Mouse (Mus musculus): ENCODE data around the gene Tmem199. TPM values are rescaled to one million over a fixed set of nuclear protein-coding genes. Genes with fewer than 3 reads are reported as not detected.

Tmem199 gene
- polyA plus RNA-seq, 1 experiment: 35.0 TPM

DNA sequence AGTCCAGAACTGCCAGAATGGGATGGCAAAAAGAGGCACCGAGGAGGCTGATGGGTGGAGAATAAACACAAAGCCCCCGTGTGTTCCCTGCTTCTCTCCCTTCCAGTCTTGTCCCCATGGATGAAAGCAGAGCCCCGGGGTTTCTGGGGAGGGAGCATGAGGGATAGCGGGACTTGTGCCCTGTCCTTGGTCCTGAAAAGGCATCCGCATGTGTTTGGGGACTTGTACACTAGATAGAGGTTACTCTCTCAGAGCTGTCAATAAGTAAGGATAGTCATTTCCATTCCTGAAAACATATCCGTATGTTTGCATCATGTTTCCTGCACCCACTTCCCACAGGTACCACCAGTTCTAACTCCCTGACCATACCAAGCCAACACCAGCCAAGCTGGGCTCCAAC is 16.1 kb downstream of the Tmem199 start:
- Histone ChIP-seq H3K27me3 (ENCODE audit: control insufficient read depth, insufficient read depth, insufficient read length) (peaks cover 25% of the 10 kb centered on the region), H3K79me2 (ENCODE audit: control insufficient read depth, insufficient read depth) (no peaks in the 10 kb centered on the region), H3K4me2 (ENCODE audit: low read depth) (no peak overlapping the region), H3ac (ENCODE audit: control insufficient read depth, insufficient read length) (no peak overlapping the region), H3K4me3 (no peak overlapping the region), H3K36me3 (ENCODE audit: control insufficient read depth, insufficient read depth) (no peaks in the 10 kb centered on the region)
- no peak for TF ChIP-seq POLR2A (IDR thresholded peaks at IDR 0.05; ENCODE audit: insufficient read length, low read depth)
- peak; percentile 89 for TF ChIP-seq REST (IDR thresholded peaks at IDR 0.05; ENCODE audit: insufficient read depth, insufficient read length)
- TF ChIP-seq MYOG (IDR thresholded peaks at IDR 0.05; ENCODE audit: control insufficient read depth in 1 of 3, insufficient read depth in 1 of 3, insufficient read length in 2 of 3, low read depth in 2 of 3): no peak

DNA sequence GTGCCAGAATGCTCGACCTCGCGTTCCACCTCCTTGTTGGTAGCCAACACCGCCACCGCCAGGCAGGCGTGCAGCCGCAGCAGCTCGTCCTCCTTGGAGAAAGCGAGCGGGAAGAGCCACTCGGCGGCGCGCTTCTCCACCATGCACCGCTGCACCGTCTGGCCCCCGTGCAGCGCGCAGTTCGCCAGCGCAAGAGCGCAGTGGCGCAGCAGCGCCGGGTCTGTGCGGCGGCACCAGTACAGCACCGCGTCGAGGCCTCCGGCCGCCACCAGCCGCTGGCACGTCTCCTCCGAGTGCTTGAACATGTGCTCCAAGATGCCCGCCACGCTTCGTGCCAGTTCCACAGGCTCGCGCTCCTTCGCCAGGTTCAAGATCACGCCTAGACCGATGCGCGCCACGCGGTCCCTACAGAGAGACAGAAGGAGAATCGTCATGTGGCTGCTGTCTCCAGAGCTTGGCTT is 21.2 kb downstream of the Tmem199 start:
- no peaks in the 10 kb centered on the region for H3K79me2 ChIP-seq (ENCODE audit: control insufficient read depth, insufficient read depth)
- no peak for TF ChIP-seq TCF3 (IDR thresholded peaks at IDR 0.05; ENCODE audit: insufficient read length, low read depth)
- peak in 1 of 3 experiments; percentile 4 for TF ChIP-seq MYOG (IDR thresholded peaks at IDR 0.05; ENCODE audit: control insufficient read depth in 1 of 3, insufficient read depth in 1 of 3, insufficient read length in 2 of 3, low read depth in 2 of 3)
- H3K36me3 ChIP-seq (ENCODE audit: control insufficient read depth, insufficient read depth): no peaks in the 10 kb centered on the region
- H3K27me3 ChIP-seq (ENCODE audit: control insufficient read depth, insufficient read depth, insufficient read length): peaks cover 34% of the 10 kb centered on the region
- no peak overlapping the region for H3K4me3 ChIP-seq
- peak overlapping the region; percentile 52 for H3K4me2 ChIP-seq (ENCODE audit: low read depth)
- H3ac ChIP-seq (ENCODE audit: control insufficient read depth, insufficient read length): no peak overlapping the region

DNA sequence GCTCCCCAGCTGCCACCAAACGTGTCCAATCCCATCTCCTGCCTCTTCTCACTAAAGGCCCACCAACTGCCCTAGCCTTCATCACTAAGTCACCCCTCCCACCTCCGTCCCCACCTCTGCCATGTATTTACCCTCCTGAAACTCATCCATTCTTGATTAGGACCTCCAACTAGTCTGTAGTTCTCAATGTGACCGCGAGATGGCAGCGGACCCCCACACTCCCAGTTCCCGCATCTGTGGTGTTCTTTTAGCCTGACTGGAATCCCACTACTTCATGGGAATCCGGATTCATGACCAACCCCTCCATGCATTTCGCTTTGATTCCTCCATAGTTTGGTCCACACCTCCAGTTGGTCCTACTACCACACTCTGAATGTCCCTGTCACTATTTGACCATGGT is 23.8 kb downstream of the Tmem199 start:
- Histone ChIP-seq H3K79me2 (ENCODE audit: control insufficient read depth, insufficient read depth) (no peaks in the 10 kb centered on the region), H3K36me3 (ENCODE audit: control insufficient read depth, insufficient read depth) (no peaks in the 10 kb centered on the region), H3ac (ENCODE audit: control insufficient read depth, insufficient read length) (no peak overlapping the region), H3K27me3 (ENCODE audit: control insufficient read depth, insufficient read depth, insufficient read length) (peaks cover 34% of the 10 kb centered on the region), H3K4me3 (no peak overlapping the region), H3K4me2 (ENCODE audit: low read depth) (no peak overlapping the region)
- TF ChIP-seq MYOD1 (IDR thresholded peaks at IDR 0.05; ENCODE audit: control insufficient read depth in 1 of 3, insufficient read length in 2 of 3, low read depth in 2 of 3): no peak
- no peak for TF ChIP-seq USF1 (IDR thresholded peaks at IDR 0.05; ENCODE audit: low read depth)
- TF ChIP-seq MYOG (IDR thresholded peaks at IDR 0.05; ENCODE audit: control insufficient read depth in 1 of 3, insufficient read depth in 1 of 3, insufficient read length in 2 of 3, low read depth in 2 of 3): no peak
- TF ChIP-seq E2F4 (IDR thresholded peaks at IDR 0.05; ENCODE audit: insufficient read depth): no peak
- no peak for TF ChIP-seq POLR2A (IDR thresholded peaks at IDR 0.05; ENCODE audit: insufficient read length, low read depth)
- TF ChIP-seq SRF (IDR thresholded peaks at IDR 0.05; ENCODE audit: control insufficient read depth, insufficient read length, low read depth): no peak
- TF ChIP-seq TCF3 (IDR thresholded peaks at IDR 0.05; ENCODE audit: insufficient read length, low read depth): no peak
- no peak for TF ChIP-seq CEBPB (IDR thresholded peaks at IDR 0.05; ENCODE audit: insufficient read depth, poor library complexity, severe bottlenecking)
- TF ChIP-seq REST (IDR thresholded peaks at IDR 0.05; ENCODE audit: insufficient read depth, insufficient read length): no peak
- TF ChIP-seq TCF12 (IDR thresholded peaks at IDR 0.05; ENCODE audit: insufficient read depth, poor library complexity, severe bottlenecking): no peak
- no peak for TF ChIP-seq MAX (IDR thresholded peaks at IDR 0.05; ENCODE audit: low read depth)
- TF ChIP-seq POLR2AphosphoS2 (IDR thresholded peaks at IDR 0.05; ENCODE audit: insufficient read length, low read depth): no peak

DNA sequence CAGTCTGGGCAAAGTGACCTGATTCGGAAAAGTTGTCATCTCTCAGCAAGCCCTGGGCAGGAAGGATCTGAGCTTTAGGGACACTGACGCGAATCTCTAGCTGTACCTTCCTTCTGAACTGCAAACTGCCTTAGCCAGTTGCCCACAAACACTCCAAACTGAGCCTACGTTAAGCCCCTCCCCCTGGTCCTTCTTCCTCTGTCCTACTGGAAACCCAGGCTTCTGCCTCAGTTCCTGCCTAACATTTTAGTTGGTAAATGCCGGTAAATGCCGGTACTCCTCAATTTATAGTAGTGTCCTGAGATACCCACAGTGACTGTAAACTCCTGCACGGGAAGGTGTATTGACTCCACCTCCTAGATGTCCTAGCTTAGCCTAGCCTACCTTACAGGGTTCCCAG is 28.3 kb downstream of the Tmem199 start:
- Histone ChIP-seq H3ac (ENCODE audit: control insufficient read depth, insufficient read length) (no peak overlapping the region), H3K4me3 (no peak overlapping the region), H3K36me3 (ENCODE audit: control insufficient read depth, insufficient read depth) (no peaks in the 10 kb centered on the region), H3K79me2 (ENCODE audit: control insufficient read depth, insufficient read depth) (no peaks in the 10 kb centered on the region), H3K27me3 (ENCODE audit: control insufficient read depth, insufficient read depth, insufficient read length) (peaks cover 26% of the 10 kb centered on the region), H3K4me2 (ENCODE audit: low read depth) (no peak overlapping the region)
- TF ChIP-seq E2F4 (IDR thresholded peaks at IDR 0.05; ENCODE audit: insufficient read depth): no peak
- no peak for TF ChIP-seq MAX (IDR thresholded peaks at IDR 0.05; ENCODE audit: low read depth)
- TF ChIP-seq REST (IDR thresholded peaks at IDR 0.05; ENCODE audit: insufficient read depth, insufficient read length): no peak
- no peak for TF ChIP-seq TCF12 (IDR thresholded peaks at IDR 0.05; ENCODE audit: insufficient read depth, poor library complexity, severe bottlenecking)
- TF ChIP-seq USF1 (IDR thresholded peaks at IDR 0.05; ENCODE audit: low read depth): no peak
- no peak for TF ChIP-seq CEBPB (IDR thresholded peaks at IDR 0.05; ENCODE audit: insufficient read depth, poor library complexity, severe bottlenecking)

DNA sequence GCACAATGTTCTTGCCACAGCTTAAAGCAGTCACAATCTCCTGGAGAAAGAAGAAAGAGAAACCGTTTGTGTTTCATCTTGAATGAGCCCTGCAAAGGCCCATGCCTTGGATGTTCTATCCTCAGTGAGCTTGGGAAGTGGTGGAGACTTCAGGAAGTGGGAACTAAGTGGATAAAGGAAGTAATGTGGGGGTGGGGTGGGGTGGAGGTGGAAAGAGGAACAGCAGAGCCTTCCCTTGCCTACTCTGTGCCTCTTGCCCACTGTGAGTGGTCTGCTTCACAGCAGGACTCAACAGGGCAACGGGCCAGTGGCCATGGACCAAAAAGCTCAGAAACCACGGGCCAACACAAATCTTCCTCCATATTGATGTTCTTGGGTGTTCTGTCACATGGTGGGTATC is 36.7 kb downstream of the Tmem199 start:
- Histone ChIP-seq H3K79me2 (ENCODE audit: control insufficient read depth, insufficient read depth) (no peaks in the 10 kb centered on the region), H3K4me2 (ENCODE audit: low read depth) (no peak overlapping the region), H3ac (ENCODE audit: control insufficient read depth, insufficient read length) (no peak overlapping the region), H3K4me3 (no peak overlapping the region), H3K27me3 (ENCODE audit: control insufficient read depth, insufficient read depth, insufficient read length) (peaks cover 20% of the 10 kb centered on the region), H3K36me3 (ENCODE audit: control insufficient read depth, insufficient read depth) (no peaks in the 10 kb centered on the region)
- TF ChIP-seq MYOD1 (IDR thresholded peaks at IDR 0.05; ENCODE audit: control insufficient read depth in 1 of 3, insufficient read length in 2 of 3, low read depth in 2 of 3) (no peak), TCF12 (IDR thresholded peaks at IDR 0.05; ENCODE audit: insufficient read depth, poor library complexity, severe bottlenecking) (no peak), CEBPB (IDR thresholded peaks at IDR 0.05; ENCODE audit: insufficient read depth, poor library complexity, severe bottlenecking) (no peak), POLR2AphosphoS2 (IDR thresholded peaks at IDR 0.05; ENCODE audit: insufficient read length, low read depth) (no peak), SRF (IDR thresholded peaks at IDR 0.05; ENCODE audit: control insufficient read depth, insufficient read length, low read depth) (no peak), REST (IDR thresholded peaks at IDR 0.05; ENCODE audit: insufficient read depth, insufficient read length) (no peak)

All from myocyte (in vitro differentiated cells).